Mouse (Mus musculus): ENCODE results near the gene Lpo.

Gene Lpo

GRCm38 (mm10) chr11:87758161-87758911 is 69.8 kb downstream of the Lpo start:
- no peak for DNase-seq (ENCODE audit: low read depth)

- DNase-seq (ENCODE audit: low read depth), result no peak
These were observed 70.8 kb downstream of the Lpo start for GRCm38 (mm10) chr11:87757001-87757954.

All from c-Kit-positive CD71-negative TER-119-negative erythroid progenitor cells, embryonic 14.5 days (primary cell).